Mouse (Mus musculus): ENCODE results near the gene Sat1. TPM values are rescaled to one million over a fixed set of nuclear protein-coding genes. Genes with fewer than 3 reads are reported as not detected.

Gene Sat1
- polyA plus RNA-seq, 1 experiment = 120 TPM

DNA sequence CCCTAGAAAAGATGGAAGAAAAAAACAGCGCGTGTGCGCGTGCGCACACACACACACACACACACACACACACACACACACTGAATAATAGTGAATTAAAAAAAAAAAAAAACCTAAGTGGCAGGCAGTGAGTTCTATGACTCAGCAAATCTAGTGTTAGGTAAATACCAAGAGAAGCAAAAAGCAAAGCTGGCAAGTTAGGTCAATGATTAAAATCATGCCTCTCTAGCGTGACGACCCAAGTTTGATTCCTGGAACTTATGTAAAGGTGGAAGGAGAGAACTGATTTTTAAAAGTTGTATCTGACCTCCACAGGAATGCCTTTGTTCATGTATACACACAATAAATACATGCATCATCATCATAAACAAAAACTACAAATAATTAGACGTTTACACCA, 46.4 kb downstream of the Sat1 start:
- TF ChIP-seq POLR2A (IDR thresholded peaks at IDR 0.05; ENCODE audit: low read depth, low read length) = no peak
- no peak for TF ChIP-seq CTCF (conservative IDR thresholded peaks at IDR 0.05; ENCODE audit: insufficient read depth, insufficient read length, low read depth, low read length)

DNA sequence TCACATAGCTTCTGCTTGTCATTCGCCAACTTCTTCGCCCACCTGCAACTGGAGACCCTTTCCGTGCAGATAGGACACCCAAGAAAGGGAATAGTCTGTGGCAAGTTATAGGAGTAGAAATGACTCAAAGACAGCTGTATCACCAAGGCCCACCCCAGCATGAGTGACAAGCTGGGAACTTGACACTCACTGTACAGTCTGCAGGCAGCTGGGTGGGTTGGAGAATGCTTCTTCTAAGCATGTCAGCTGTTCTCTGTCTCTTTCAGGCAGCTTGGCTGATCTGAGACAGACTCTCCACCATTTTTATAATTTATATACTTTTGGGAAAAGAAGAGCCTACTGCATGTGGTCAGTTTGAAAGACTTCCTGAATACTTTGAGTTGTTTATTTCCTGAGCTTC, 48.6 kb downstream of the Sat1 start:
- H3K36me3 ChIP-seq (ENCODE audit: control insufficient read depth, insufficient read depth, low read length) = no peaks in the 10 kb centered on the region
- DNase-seq = no peak
- H3K27ac ChIP-seq (ENCODE audit: insufficient read depth, low read depth, low read length) = no peak overlapping the region
- H3K27me3 ChIP-seq (replicated peaks; ENCODE audit: control insufficient read depth, insufficient read depth, low read length) = no peaks in the 10 kb centered on the region
- WGBS = 96% methylated on average over 3 of the region's 3 CpGs
- H3K4me1 ChIP-seq (ENCODE audit: control insufficient read depth, insufficient read depth, low read length) = no peaks in the 10 kb centered on the region
- TF ChIP-seq CTCF (conservative IDR thresholded peaks at IDR 0.05; ENCODE audit: insufficient read depth, insufficient read length, low read depth, low read length) (no peak), POLR2A (IDR thresholded peaks at IDR 0.05; ENCODE audit: low read depth, low read length) (no peak)
- no peak overlapping the region for H3K4me3 ChIP-seq (ENCODE audit: insufficient read depth, low read depth, low read length)

More for the DNA sequence above, 46.4 kb downstream of the Sat1 start:
- Histone ChIP-seq H3K4me1 (ENCODE audit: control insufficient read depth, insufficient read depth, low read length) (no peaks in the 10 kb centered on the region), H3K36me3 (ENCODE audit: control insufficient read depth, insufficient read depth, low read length) (no peaks in the 10 kb centered on the region), H3K27me3 (replicated peaks; ENCODE audit: control insufficient read depth, insufficient read depth, low read length) (no peaks in the 10 kb centered on the region), H3K27ac (ENCODE audit: insufficient read depth, low read depth, low read length) (no peak overlapping the region), H3K4me3 (ENCODE audit: insufficient read depth, low read depth, low read length) (no peak overlapping the region)
- peak; percentile 74 for DNase-seq
- WGBS = 55% methylated on average over 8 of the region's 8 CpGs

DNA sequence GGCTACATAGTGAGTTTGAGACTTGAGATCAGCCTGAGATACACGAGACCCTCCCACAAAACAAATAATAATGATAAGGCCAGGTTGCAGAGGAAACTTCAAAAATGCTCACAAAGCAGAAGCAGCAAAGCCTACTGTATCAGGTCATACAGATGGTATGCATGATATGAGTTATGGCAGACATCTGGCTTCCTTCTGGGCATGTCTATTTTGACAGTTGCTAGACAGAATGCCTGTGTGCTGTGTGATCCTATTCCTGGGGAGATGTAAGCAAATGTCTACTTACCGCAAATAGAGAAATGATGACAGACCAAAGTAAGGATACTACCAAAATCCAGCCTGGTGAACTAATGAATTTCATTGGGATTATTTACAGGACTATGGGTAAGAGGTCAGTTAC, 49.9 kb downstream of the Sat1 start:
- H3K4me1 ChIP-seq (ENCODE audit: control insufficient read depth, insufficient read depth, low read length) = no peaks in the 10 kb centered on the region
- no peak for DNase-seq
- no peaks in the 10 kb centered on the region for H3K36me3 ChIP-seq (ENCODE audit: control insufficient read depth, insufficient read depth, low read length)
- no peaks in the 10 kb centered on the region for H3K27me3 ChIP-seq (replicated peaks; ENCODE audit: control insufficient read depth, insufficient read depth, low read length)
- 87% methylated on average over 2 of the region's 2 CpGs for WGBS
- TF ChIP-seq POLR2A (IDR thresholded peaks at IDR 0.05; ENCODE audit: low read depth, low read length) (no peak), CTCF (conservative IDR thresholded peaks at IDR 0.05; ENCODE audit: insufficient read depth, insufficient read length, low read depth, low read length) (no peak)
- H3K27ac ChIP-seq (ENCODE audit: insufficient read depth, low read depth, low read length) = no peak overlapping the region
- no peak overlapping the region for H3K4me3 ChIP-seq (ENCODE audit: insufficient read depth, low read depth, low read length)

DNA sequence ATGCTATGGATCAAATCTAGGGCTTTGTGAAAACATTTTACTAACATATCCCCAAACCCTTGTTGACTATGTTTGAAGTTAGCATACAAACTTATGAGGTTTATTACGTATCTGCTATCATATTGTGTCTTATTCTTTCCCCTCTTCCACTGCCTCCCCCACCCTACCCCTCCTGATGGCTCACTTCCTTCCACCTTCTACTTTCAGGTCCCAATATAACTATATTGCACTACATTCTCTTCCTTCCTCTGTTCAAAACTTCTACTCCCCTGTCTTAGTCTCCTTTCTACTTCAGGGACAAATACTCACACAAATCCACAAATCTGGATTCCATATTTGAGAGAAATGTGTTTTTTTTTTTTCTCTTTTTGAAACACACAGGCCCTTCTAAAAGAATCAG, 52.7 kb downstream of the Sat1 start:
- TF ChIP-seq CTCF (conservative IDR thresholded peaks at IDR 0.05; ENCODE audit: insufficient read depth, insufficient read length, low read depth, low read length) (no peak), POLR2A (IDR thresholded peaks at IDR 0.05; ENCODE audit: low read depth, low read length) (no peak)
- WGBS = 79% methylated on average over 1 of the region's 1 CpGs
- Histone ChIP-seq H3K27me3 (replicated peaks; ENCODE audit: control insufficient read depth, insufficient read depth, low read length) (no peaks in the 10 kb centered on the region), H3K4me3 (ENCODE audit: insufficient read depth, low read depth, low read length) (no peak overlapping the region), H3K27ac (ENCODE audit: insufficient read depth, low read depth, low read length) (no peak overlapping the region), H3K4me1 (ENCODE audit: control insufficient read depth, insufficient read depth, low read length) (no peaks in the 10 kb centered on the region), H3K36me3 (ENCODE audit: control insufficient read depth, insufficient read depth, low read length) (no peaks in the 10 kb centered on the region)
- no peak for DNase-seq

Other genes starting within 250 kb of the Sat1 start
- gene Magea8, start 220.6 kb downstream of the Sat1 start, polyA plus RNA-seq (2012; rRNA removed) = not detected in 2 replicates
- not detected in 2 replicates for gene Magea5, start 153.3 kb downstream of the Sat1 start, polyA plus RNA-seq (2012; rRNA removed)
- not detected in 2 replicates for gene Magea1, start 126.7 kb downstream of the Sat1 start, polyA plus RNA-seq (2012; rRNA removed)
- not detected in 2 replicates for gene Magea2, start 122.8 kb downstream of the Sat1 start, polyA plus RNA-seq (2012; rRNA removed)
- gene Cldn34b2, start 88.0 kb downstream of the Sat1 start, polyA plus RNA-seq (2012; rRNA removed) = 0.08 TPM in 1 of 2 replicates, not detected in the other
- 16.4 and 18.5 TPM in 2 replicates for gene Acot9, start 46.0 kb upstream of the Sat1 start, polyA plus RNA-seq (2012; rRNA removed)
- 39.4 and 43.1 TPM in 2 replicates for gene Prdx4, start 124.3 kb upstream of the Sat1 start, polyA plus RNA-seq (2012; rRNA removed)